Mouse (Mus musculus) spleen, adult 2 months (tissue): ENCODE data around the gene Gm21083.
"Not testable (repeated sequence)": the region's sequence is repeated elsewhere in the genome, so short reads cannot be mapped to it uniquely, and the experiment has no call there.

ENCODE experiments used
- CTCF ChIP-seq: fragments of 200-500 bp; IDR thresholded peaks from 2 replicates; pipeline ENCODE4 v1.5.1; 2011; ENCODE audit warnings: mild to moderate bottlenecking, inconsistent platforms; ENCODE audit not compliant: insufficient read depth, insufficient read length, insufficient replicate concordance; ENCODE audit errors: extremely low read depth
- POLR2A ChIP-seq: fragments of 200-500 bp; IDR thresholded peaks from 2 replicates; pipeline ENCODE4 v1.6.1; 2011; ENCODE audit warnings: low read depth, low read length, inconsistent platforms

DNA sequence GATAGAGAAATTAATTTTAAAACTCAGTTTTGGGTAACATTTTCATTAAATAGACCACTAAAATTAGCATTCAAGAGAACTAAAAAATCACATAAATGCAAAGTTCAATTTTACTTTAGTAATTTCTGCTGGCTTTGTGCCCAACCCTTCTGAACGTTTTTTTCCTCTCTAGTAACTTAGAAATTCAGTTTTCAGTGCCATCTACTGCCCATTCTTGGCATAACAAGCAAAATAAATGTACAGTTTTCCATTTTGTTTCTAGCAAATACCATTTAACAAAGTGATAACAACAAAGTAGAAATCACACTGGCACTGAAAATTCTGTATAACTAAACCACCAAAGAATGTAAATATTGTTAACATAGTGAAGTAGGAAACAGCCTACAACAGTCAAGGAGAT lies 33.6 kb downstream of the Gm21083 start:
- TF ChIP-seq POLR2A, CTCF: not testable (repeated sequence)
